Mouse (Mus musculus): ENCODE results near the gene Vps41.

GRCm38 (mm10) chr13:18717185-18717584 lies at the start of gene Vps41:
- TF ChIP-seq POLR2A (IDR thresholded peaks at IDR 0.05; ENCODE audit: borderline replicate concordance, extremely low read depth, insufficient read depth, insufficient read length, poor library complexity, severe bottlenecking) (peak; percentile 34; the same call in 1 of the 2 replicates), CTCF (IDR thresholded peaks at IDR 0.05; ENCODE audit: borderline replicate concordance, extremely low read depth, insufficient read depth, insufficient read length) (no peak)

Measured in brain, embryonic 14.5 days (tissue).